Mouse (Mus musculus) limb, embryonic 11.5 days (tissue): ENCODE data around the gene Haghl. TPM values are rescaled to one million over a fixed set of nuclear protein-coding genes. Genes with fewer than 3 reads are reported as not detected.

ENCODE experiments used
- ATAC-seq: fragments of 200-750 bp; cut with Nextera tagmentation; 2 replicates; pipeline ENCODE4 v1.8.0; 2017; ENCODE audit warnings: low read depth; ENCODE audit not compliant: insufficient number of reproducible peaks, low FRiP score, low TSS enrichment
- DNase-seq: peaks from one replicate; pipeline ENCODE4 v3.0.0-alpha.2; 2015; ENCODE audit warnings: low spot score
- H3K27ac ChIP-seq: fragments of 300-500 bp; sonication (generic); replicated peaks from 2 replicates; pipeline ENCODE4 v1.5.1; 2014; ENCODE audit warnings: low read depth, mild to moderate bottlenecking, low read length
- H3K27me3 ChIP-seq: fragments of 300-500 bp; sonication (generic); 2 replicates; pipeline ENCODE4 v1.6.1; 2014; ENCODE audit warnings: mild to moderate bottlenecking, low read length, mixed read lengths; ENCODE audit not compliant: control insufficient read depth, insufficient read depth
- H3K36me3 ChIP-seq: fragments of 300-500 bp; sonication (generic); 2 replicates; pipeline ENCODE4 v1.6.1; 2014; ENCODE audit warnings: mild to moderate bottlenecking, low read length, moderate library complexity, mixed read lengths; ENCODE audit not compliant: control insufficient read depth, insufficient read depth
- H3K4me1 ChIP-seq: fragments of 300-500 bp; sonication (generic); 2 replicates; pipeline ENCODE4 v1.6.1; 2014; ENCODE audit warnings: low read length, mixed read lengths; ENCODE audit not compliant: control insufficient read depth, insufficient read depth
- H3K4me2 ChIP-seq: fragments of 300-500 bp; sonication (generic); 2 replicates; pipeline ENCODE4 v1.6.1; 2014; ENCODE audit warnings: low read depth, mild to moderate bottlenecking, moderate library complexity; ENCODE audit not compliant: severe bottlenecking
- H3K4me3 ChIP-seq: fragments of 300-500 bp; sonication (generic); 2 replicates; pipeline ENCODE4 v1.5.1; 2014; ENCODE audit warnings: low read depth, low read length
- H3K9ac ChIP-seq: fragments of 300-500 bp; sonication (generic); 2 replicates; pipeline ENCODE4 v1.6.1; 2014; ENCODE audit warnings: mild to moderate bottlenecking, low read length
- H3K9me3 ChIP-seq: fragments of 300-500 bp; sonication (generic); 2 replicates; pipeline ENCODE4 v1.6.1; 2016; ENCODE audit warnings: low read length; ENCODE audit not compliant: control insufficient read depth
- WGBS: fragments of 180-500 bp; shearing (Covaris S2); extraction: QIAGEN DNeasy Blood & Tissue Kit; methylation state at CpG from one replicate; pipeline ENCODE4 v1.1.7; 2014; 5-methylcytosine and 5-hydroxymethylcytosine counted together
- microRNA-seq: library from miRNA; unstranded; fragments of <30 nt; microRNA quantifications from one replicate; pipeline ENCODE4, GENCODE M21; 2016
- polyA plus RNA-seq: library from polyadenylated mRNA; unstranded; fragments of >200 nt; fragmentation: Nextera tagmentation; extraction: Ambion mirVana; gene quantifications from 2 replicates; pipeline ENCODE4 v1.2.1, GENCODE M21; 2014

Gene Haghl
- polyA plus RNA-seq, 1 experiment from 2014 or later, result 68.0 TPM

- Histone ChIP-seq H3K27ac (no peak overlapping the region), H3K36me3 (no peaks in the 10 kb centered on the region), H3K27me3 (no peaks in the 10 kb centered on the region), H3K4me3 (no peak overlapping the region), H3K4me2 (no peak overlapping the region), H3K4me1 (peaks cover 6% of the 10 kb centered on the region), H3K9ac (no peak overlapping the region), H3K9me3 (no peaks in the 10 kb centered on the region)
- 12% methylated on average over 2 of the region's 2 CpGs for WGBS
- ATAC-seq, result no peak
- DNase-seq, result peak; percentile 94
Measured at GRCm38 (mm10) chr17:25732082-25732481, 53.4 kb downstream of the Haghl start.

Small RNA genes within 50 kb of the gene (microRNA-seq; reads per million reads assigned to microRNA genes)
- gene Gm25083 (not detected), gene Mir3082 (not detected), gene Mir6966 (not detected)

Other genes with a start within 250 kb of the Haghl start
- 7.1 and 8.8 TPM in 2 replicates for gene Sox8, start 215.0 kb downstream of the Haghl start, polyA plus RNA-seq
- 22.5 and 23.8 TPM in 2 replicates for gene Lmf1, start 206.6 kb downstream of the Haghl start, polyA plus RNA-seq
- 3.2 and 9.7 TPM in 2 replicates for gene Gng13, start 68.5 kb downstream of the Haghl start, polyA plus RNA-seq
- gene Chtf18, start 58.3 kb downstream of the Haghl start, polyA plus RNA-seq, result 29.1 and 31.5 TPM in 2 replicates
- gene Rpusd1, start 58.0 kb downstream of the Haghl start, polyA plus RNA-seq, result 20.4 and 23.4 TPM in 2 replicates
- not detected in 2 replicates for gene Mslnl, start 49.6 kb downstream of the Haghl start, polyA plus RNA-seq
- 0.14 and 0.24 TPM in 2 replicates for gene Msln, start 31.3 kb downstream of the Haghl start, polyA plus RNA-seq
- 21.8 and 23.6 TPM in 2 replicates for gene Narfl, start 11.9 kb downstream of the Haghl start, polyA plus RNA-seq
- 0.11 and 0.16 TPM in 2 replicates for gene Ccdc78, start 907 bp upstream of the Haghl start, polyA plus RNA-seq
- gene Fam173a, start 7.2 kb upstream of the Haghl start, polyA plus RNA-seq, result 52.3 and 53.4 TPM in 2 replicates
- gene AC134908.4, start 10.0 kb upstream of the Haghl start, polyA plus RNA-seq, result 0.29 TPM in 1 of 2 replicates, not detected in the other
- gene Metrn, start 11.5 kb upstream of the Haghl start, polyA plus RNA-seq, result 13.3 and 15.0 TPM in 2 replicates
- gene Fbxl16, start 23.4 kb upstream of the Haghl start, polyA plus RNA-seq, result 1.4 and 1.5 TPM in 2 replicates
- gene Wdr24, start 38.0 kb upstream of the Haghl start, polyA plus RNA-seq, result 27.7 and 27.9 TPM in 2 replicates
- gene Jmjd8, start 43.2 kb upstream of the Haghl start, polyA plus RNA-seq, result 45.5 and 55.0 TPM in 2 replicates
- gene Stub1, start 47.7 kb upstream of the Haghl start, polyA plus RNA-seq, result 341 and 353 TPM in 2 replicates
- 1.2 TPM in 2 replicates for gene Rhbdl1, start 51.6 kb upstream of the Haghl start, polyA plus RNA-seq
- 0.77 and 0.95 TPM in 2 replicates for gene Gm20683, start 56.1 kb upstream of the Haghl start, polyA plus RNA-seq
- gene Rhot2, start 59.2 kb upstream of the Haghl start, polyA plus RNA-seq, result 9.4 and 10.7 TPM in 2 replicates
- gene Wdr90, start 75.8 kb upstream of the Haghl start, polyA plus RNA-seq, result 19.3 and 22.4 TPM in 2 replicates
- 7.8 and 10.7 TPM in 2 replicates for gene Mcrip2, start 83.1 kb upstream of the Haghl start, polyA plus RNA-seq
- 55.9 and 60.9 TPM in 2 replicates for gene Mettl26, start 89.4 kb upstream of the Haghl start, polyA plus RNA-seq
- gene Wfikkn1, start 95.2 kb upstream of the Haghl start, polyA plus RNA-seq, result 0.68 and 0.75 TPM in 2 replicates
- gene Rab40c, start 134.1 kb upstream of the Haghl start, polyA plus RNA-seq, result 19.2 and 19.7 TPM in 2 replicates
- gene Pigq, start 159.3 kb upstream of the Haghl start, polyA plus RNA-seq, result 50.9 and 52.8 TPM in 2 replicates
- gene Nhlrc4, start 159.3 kb upstream of the Haghl start, polyA plus RNA-seq, result 0.27 TPM in 1 of 2 replicates, not detected in the other
- 0.18 and 0.33 TPM in 2 replicates for gene A930017K11Rik, start 166.9 kb upstream of the Haghl start, polyA plus RNA-seq
- 23.8 and 25.7 TPM in 2 replicates for gene Capn15, start 200.1 kb upstream of the Haghl start, polyA plus RNA-seq